Mouse (Mus musculus): Measurements from ENCODE around the gene Ppp1r16b.

DNA sequence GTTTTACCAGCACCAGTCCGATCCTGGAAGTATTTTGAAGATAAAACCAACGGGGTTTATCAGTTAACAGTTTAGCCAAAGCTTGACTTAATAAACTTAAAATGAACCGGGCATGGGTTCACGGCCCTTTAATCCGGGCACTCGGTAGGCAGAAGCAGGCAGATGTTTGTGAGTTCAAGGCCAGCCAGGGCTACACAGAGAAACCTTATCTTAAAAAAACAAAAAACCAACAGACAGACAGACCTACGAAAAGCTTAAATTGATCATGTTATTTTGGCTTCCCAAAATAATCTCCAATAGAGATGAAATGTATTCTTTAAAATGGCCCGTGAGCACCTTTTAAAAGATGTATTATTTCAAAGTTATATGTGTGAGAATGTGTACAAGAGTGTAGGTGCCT is 39.5 kb upstream of the Ppp1r16b start:
- TF ChIP-seq CTCF (IDR thresholded peaks at IDR 0.05; ENCODE audit: low read depth, low read length) (no peak), POLR2A (IDR thresholded peaks at IDR 0.05; ENCODE audit: extremely low read depth, insufficient read depth, low read length) (no peak)
